Mouse (Mus musculus): ENCODE measurements around the gene Thoc6.

Thoc6 gene

DNA sequence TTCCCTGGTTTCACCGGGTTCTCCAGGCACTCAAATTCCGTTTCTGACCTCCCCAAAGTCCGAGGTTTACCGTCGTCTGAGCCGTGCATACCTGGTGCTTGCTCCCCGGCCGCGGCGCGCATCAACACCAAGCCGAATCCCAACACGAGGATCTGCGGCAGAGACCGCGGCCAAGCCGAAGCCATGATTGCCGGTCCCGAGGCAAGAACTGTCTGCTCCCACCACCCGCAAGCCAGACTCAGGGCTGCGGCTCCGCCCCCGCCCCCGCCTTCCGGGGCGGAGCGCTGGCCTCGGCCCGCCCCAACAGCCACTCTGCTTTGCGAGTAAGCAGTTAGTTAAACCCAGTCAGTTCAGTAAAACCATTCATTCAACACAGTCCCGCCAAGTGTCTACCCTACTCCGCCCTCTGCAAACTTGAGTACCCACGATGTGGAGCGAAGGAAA, 3.6 kb upstream of the Thoc6 start, which contains the start of gene Tnfrsf12a:
Tnfrsf12a (minus strand) TSS at position 233 of the 444 bp plus-strand sequence.
- peak; percentile 56 for DNase-seq (ENCODE audit: low read depth, low spot score)

DNA sequence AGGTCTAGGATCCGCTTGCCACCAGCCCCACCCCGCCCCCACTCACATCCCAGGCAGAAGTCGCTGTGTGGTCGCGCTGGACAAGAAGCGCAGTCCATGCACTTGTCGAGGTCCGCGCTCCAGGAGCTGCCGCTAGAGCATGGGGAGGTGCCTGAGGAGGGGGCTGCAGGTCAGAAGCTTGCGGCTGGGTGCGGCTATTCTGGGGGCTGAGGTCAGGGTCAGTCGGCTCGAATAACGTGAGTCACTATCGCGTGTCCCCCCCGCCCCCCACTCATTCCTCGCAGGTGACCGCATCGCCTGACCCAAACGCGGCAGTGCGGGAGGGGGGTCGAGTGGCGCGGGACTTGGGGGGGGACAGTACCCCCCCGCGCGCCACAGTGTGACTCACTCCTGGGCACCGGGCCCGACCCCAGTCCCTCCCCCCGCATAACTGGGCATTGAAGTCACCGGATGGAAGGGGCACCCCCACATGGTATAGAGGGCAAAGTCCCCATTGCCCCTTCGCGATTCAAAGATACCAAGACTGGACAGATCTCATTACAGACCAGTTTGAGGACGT, 2.9 kb upstream of the Thoc6 start:
- no peak for DNase-seq (ENCODE audit: low read depth, low spot score)

- DNase-seq (ENCODE audit: low read depth, low spot score): no peak
These were observed 2.0 kb upstream of the Thoc6 start for GRCm38 (mm10) chr17:23675564-23676281.

DNA sequence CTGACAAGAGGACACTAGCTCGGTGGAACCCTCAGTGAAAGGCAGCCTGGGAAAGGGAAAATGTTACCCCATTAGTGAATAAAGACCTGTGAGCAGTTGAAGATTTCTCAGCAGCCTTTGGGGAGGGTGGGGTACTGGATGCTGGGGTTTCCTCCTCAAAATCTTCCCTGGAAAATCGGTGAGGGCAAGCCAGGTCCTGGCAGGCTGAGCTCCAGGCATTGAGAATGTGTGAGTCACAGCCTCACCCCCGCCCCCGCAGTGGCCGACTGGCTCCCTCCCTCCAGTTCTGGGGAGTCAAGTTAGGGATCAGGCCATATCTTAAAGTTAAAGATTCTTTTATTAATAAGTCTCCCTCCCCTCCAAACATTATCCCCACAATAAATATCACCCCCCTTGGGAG, 1.4 kb upstream of the Thoc6 start:
- no peak for DNase-seq (ENCODE audit: low read depth, low spot score)

DNA sequence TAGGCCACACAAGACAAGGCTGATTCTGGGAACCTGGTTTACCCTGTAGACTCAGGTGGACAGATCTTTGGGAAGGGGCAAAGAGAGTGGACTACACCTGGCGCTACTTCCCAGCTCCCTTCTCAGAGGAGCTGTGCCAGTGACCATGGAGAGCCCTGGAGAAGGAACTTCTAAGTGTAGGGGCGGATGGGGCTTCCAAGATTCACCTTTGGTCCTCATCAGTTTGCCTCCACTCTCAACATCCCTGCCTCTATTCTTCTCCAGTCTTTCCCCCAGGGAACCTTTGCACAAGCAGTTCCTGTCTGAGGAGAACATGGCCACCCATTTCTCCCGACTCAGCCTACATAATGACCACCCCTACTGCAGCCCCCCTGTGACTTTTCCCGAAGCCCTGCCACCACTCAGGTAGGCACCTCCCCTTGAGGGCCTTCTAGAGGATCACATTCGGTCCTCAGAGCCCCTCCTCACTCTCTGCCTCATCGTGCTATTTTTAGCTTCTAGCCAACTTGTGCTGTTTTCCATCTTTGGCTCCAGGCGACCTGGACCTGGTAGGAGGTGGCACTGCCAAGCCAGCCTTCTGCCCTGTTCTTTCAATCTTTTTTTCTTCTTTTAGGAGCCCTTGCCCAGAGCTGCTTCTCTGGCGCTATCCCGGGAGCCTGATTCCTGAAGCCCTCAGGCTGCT, 730 bp upstream of the Thoc6 start:
- DNase-seq (ENCODE audit: low read depth, low spot score): no peak

DNA sequence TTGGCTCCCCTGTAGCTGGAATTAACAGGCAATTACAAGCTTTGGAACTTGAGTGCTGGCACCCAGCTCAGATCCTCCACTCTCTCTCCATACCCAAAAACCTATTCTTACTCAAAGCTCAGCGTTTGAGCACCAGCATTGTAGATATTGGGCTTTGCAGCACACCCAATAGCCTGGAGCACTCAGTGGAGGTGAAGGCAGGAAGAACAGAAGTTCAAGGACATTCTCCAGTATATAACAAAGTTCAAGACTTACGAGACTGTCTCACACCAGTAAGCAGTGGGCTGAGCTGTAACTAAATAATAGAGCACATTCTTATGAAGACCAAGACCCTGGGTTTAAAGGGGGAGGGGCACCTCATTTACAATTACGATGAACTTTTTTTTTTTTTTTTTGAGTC, 921 bp downstream of the Thoc6 start:
- DNase-seq (ENCODE audit: low read depth, low spot score): no peak

DNA sequence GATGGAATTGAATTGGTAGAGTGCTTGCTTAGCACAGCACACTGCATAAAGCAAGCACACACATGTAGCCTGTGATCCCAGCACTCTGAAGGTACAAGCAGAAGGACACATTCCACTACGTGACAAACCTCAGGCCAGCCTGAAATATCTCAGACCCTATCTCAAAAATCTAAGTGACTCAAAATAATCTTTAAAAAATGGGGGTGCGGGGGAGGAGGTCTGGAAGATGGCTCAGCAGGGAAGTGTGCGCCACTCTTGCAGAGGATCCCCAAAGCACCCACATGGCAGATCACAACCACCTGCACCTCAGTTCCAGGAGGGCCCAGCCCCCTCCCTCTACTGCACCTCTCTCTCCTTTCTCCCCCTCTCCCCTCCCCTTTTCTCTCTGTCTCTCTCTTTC, 2.2 kb downstream of the Thoc6 start:
- no peak for DNase-seq (ENCODE audit: low read depth, low spot score)

GRCm38 (mm10) chr17:23670516-23671074, 3.1 kb downstream of the Thoc6 start:
- no peak for DNase-seq (ENCODE audit: low read depth, low spot score)

- DNase-seq (ENCODE audit: low read depth, low spot score): no peak
These were observed 8.2 kb downstream of the Thoc6 start for GRCm38 (mm10) chr17:23665511-23665910.

- DNase-seq (ENCODE audit: low read depth, low spot score): peak; percentile 28
These were observed 9.1 kb downstream of the Thoc6 start for GRCm38 (mm10) chr17:23664556-23665021.

GRCm38 (mm10) chr17:23661526-23661925, 12.2 kb downstream of the Thoc6 start:
- DNase-seq (ENCODE audit: low read depth, low spot score): no peak

GRCm38 (mm10) chr17:23660876-23661200, 12.8 kb downstream of the Thoc6 start:
- DNase-seq (ENCODE audit: low read depth, low spot score): no peak

- DNase-seq (ENCODE audit: low read depth, low spot score): no peak
These were observed 13.4 kb downstream of the Thoc6 start, which contains the start of gene Bicdl2 for GRCm38 (mm10) chr17:23660117-23660875. Gene Bicdl2 (plus strand): TSS chr17:23660506.

DNA sequence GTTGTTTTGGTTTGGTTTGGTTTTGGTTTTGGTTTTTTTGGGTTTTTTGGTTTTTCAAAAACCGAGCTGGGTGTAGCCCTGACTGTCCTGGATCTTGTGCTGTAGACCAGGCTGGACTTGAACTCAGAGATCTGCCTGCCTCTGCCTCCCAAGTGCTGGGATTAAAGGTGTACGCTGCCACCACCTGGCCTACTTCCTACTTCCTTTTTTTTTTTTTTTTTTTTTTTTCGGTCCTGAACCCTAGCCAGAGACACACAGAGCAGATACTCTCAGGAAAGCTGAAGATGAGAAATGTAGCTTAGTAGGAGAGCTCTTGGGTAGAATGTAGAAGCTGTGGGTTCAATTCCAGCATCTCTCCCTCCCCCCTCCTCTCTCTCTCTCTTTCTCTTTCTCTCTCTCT, 15.2 kb downstream of the Thoc6 start:
- no peak for DNase-seq (ENCODE audit: low read depth, low spot score)

DNA sequence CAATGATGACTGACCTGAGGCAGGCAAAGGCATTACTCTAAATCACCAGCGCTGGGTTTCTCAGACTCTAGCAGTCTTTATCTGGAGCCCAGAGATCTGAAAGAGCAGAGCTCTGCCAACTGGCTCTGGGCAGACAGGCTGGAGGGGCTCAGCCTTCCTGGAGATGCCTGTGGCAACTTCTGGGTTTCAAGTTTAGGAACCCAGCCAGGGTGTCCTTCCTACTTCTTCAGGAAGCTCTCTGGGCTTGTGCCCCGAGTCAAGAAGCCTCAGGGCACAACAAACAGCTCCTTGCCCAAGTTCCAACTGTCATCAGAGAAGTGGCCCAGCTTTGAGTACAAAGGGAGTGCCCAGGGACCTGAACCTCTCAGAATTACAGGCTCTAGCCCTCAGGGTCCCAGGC, 19.3 kb downstream of the Thoc6 start:
- no peak for DNase-seq (ENCODE audit: low read depth, low spot score)

GRCm38 (mm10) chr17:23654001-23654400, 19.7 kb downstream of the Thoc6 start:
- no peak for DNase-seq (ENCODE audit: low read depth, low spot score)

GRCm38 (mm10) chr17:23653324-23653723, 20.4 kb downstream of the Thoc6 start:
- DNase-seq (ENCODE audit: low read depth, low spot score): no peak

DNA sequence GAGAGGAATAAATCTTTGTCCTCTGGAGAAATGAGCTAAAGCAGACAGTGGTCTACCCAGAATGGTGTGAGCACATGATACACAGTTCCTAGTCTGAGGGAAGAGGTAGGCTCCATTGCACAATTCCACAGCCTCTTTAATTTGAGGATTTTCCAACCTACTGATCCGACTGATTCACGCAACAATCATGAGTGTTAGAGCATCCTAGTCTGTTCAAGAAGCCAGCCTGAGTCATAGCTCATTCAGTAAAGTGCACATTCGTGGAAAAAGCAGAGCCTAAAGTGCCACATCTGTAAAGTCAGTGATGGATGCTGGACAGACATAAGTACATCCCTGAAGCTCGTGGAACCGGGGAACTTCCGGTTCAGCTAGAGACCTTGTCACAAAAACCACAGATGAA, 22.3 kb downstream of the Thoc6 start:
- no peak for DNase-seq (ENCODE audit: low read depth, low spot score)

DNA sequence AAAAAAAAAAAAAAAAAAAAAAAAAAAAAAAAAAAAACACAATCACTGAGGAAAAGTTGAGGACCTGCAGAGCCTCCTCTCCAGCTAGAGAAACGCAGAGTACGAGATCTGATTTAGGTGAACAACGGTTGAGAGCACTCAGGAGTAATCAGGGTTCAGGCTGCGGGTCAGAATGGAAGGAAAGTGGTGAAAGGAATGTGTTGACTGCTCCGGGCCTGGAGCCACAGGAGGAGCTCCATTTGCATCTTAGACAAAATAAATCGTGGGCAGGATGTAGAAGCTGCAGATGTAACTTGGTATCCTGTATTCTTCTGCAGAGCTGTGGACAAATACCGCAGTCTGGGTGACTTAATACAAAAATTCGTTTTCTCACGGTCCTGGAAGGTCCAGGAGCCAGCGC, 27.8 kb downstream of the Thoc6 start:
- DNase-seq (ENCODE audit: low read depth, low spot score): no peak

DNA sequence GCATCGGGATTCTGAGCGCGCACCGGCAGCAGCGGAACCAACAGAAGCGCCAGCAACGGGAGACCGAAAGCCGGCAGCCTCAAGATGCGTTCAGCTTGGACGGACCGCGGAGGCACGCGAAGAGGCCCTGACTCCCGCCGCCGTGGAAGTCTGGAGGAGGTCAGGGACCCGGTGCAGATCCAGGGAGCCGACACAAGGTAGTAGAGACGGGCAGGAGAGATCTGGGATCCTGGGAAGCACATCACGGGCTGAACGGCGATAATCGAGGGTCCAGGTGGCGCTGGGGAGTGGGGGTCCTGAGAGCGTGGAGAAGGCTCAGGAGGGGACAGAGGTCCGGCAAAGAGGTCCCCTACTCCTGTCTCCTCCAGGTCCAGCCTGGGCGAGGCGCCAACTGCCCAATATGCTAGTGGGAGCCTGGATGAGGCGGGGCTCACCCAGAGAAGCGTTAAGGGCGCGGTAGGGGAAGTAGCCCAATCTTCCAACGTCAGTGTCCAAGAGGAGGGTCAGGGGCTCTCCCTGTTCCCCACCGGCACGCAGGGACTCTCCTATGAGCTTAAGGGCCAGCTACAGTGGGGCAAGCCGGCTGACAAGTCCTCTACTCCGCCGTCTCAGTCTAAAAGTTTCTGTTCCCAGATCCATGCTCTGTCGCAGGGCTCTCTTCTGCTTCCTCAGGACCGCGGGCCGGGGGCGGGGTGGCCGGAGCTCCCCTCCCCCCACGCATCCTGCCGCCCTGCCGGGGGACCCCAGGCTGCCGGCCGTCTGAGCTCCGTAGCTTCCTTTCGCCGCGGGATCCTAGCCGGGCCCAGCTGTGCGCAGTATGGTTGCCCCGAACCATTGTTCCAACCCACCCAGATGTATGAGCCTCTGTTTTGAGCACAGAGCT, 28.8 kb downstream of the Thoc6 start, which contains the start of gene Mmp25:
Mmp25 (minus strand) TSS at position 665 of the 883 bp plus-strand sequence.
- DNase-seq (ENCODE audit: low read depth, low spot score): no peak

DNA sequence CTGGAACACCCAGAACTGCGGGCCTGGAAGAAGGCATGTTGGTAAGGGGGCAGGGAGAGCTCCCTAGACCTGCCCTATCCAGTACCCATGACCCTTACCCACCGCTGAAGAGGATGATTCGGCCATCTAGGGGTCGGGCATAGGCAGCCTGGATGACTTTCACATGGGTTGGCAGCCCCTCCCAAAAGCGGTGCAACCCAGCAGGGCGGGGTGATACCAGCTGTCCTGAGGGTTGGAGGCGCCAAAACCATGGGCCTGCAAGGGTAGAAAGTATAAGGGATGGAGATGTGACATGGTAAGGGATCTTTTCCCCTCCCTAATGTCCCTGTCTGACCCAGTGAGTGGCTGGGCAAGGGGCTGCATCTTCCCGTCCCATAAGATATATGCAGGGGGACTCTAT, 42.4 kb downstream of the Thoc6 start:
- DNase-seq (ENCODE audit: low read depth, low spot score): no peak
